Mouse (Mus musculus) cerebellum, adult 2 months (tissue): ENCODE measurements around the gene Tmem207. TPM values are rescaled to one million over a fixed set of nuclear protein-coding genes. Genes with fewer than 3 reads are reported as not detected.

ENCODE experiments used
- DNase-seq, 2 experiments: peaks; one replicate each; pipeline ENCODE4 v3.0.0; 2021
- H3K27ac ChIP-seq: fragments of 200-500 bp; 2 replicates; pipeline ENCODE4 v1.5.1; 2012; ENCODE audit warnings: low read length, control low read depth, inconsistent platforms; ENCODE audit not compliant: insufficient read depth
- H3K27me3 ChIP-seq: fragments of 200-500 bp; 2 replicates; pipeline ENCODE4 v1.6.1; 2012; ENCODE audit warnings: inconsistent platforms, mild to moderate bottlenecking, low read length, moderate library complexity; ENCODE audit not compliant: control insufficient read depth, insufficient read depth
- H3K4me1 ChIP-seq: fragments of 200-500 bp; 2 replicates; pipeline ENCODE4 v1.6.1; 2011; ENCODE audit warnings: low read length; ENCODE audit not compliant: control insufficient read depth, insufficient read depth
- H3K4me3 ChIP-seq: fragments of 200-500 bp; replicated peaks from 2 replicates; pipeline ENCODE3; 2011; ENCODE audit warnings: mild to moderate bottlenecking, low read depth, low read length, control low read depth; ENCODE audit not compliant: insufficient read depth
- CTCF ChIP-seq: fragments of 200-500 bp; IDR thresholded peaks from 2 replicates; pipeline ENCODE4 v1.5.1; 2011; ENCODE audit warnings: low read depth, mild to moderate bottlenecking, control low read depth, low read length, moderate library complexity, borderline replicate concordance; ENCODE audit not compliant: insufficient read depth
- POLR2A ChIP-seq: fragments of 200-500 bp; IDR thresholded peaks from 2 replicates; pipeline ENCODE4 v1.6.1; 2011; ENCODE audit warnings: low read length, control low read depth, borderline replicate concordance; ENCODE audit not compliant: insufficient read depth
- WGBS: fragments of 180-500 bp; shearing (Covaris S2); methylation state at CpG from one replicate; pipeline ENCODE4 v1.1.7; 2018; 5-methylcytosine and 5-hydroxymethylcytosine counted together
- polyA plus RNA-seq: library from polyadenylated mRNA; depleted of rRNA; stranded (reverse); fragments of >200 nt; gene quantifications from 2 replicates; pipeline ENCODE4 v1.2.3, GENCODE M21; 2012

The Tmem207 gene
- polyA plus RNA-seq, 1 experiment, result not detected

GRCm38 (mm10) chr16:26549221-26549620 is 22.7 kb upstream of the Tmem207 start:
- DNase-seq, result no peak
- Histone ChIP-seq H3K4me1 (no peaks in the 10 kb centered on the region), H3K4me3 (no peak overlapping the region), H3K27me3 (no peaks in the 10 kb centered on the region), H3K27ac (no peak overlapping the region)
- 77% methylated on average over 2 of the region's 2 CpGs for WGBS
- TF ChIP-seq CTCF (no peak), POLR2A (no peak)

- TF ChIP-seq CTCF, result no peak
- TF ChIP-seq POLR2A, result no peak
- no peak overlapping the region for H3K4me3 ChIP-seq
- no peak for DNase-seq
- H3K27ac ChIP-seq, result no peak overlapping the region
- H3K27me3 ChIP-seq, result no peaks in the 10 kb centered on the region
- H3K4me1 ChIP-seq, result no peaks in the 10 kb centered on the region
- WGBS, result 79% methylated on average over 1 of the region's 1 CpGs
Measured at GRCm38 (mm10) chr16:26546879-26547206, 20.3 kb upstream of the Tmem207 start.

GRCm38 (mm10) chr16:26546170-26546878 is 19.8 kb upstream of the Tmem207 start:
- 58% methylated on average over 7 of the region's 7 CpGs for WGBS
- DNase-seq, result no peak
- TF ChIP-seq POLR2A, result no peak
- no peak for TF ChIP-seq CTCF
- Histone ChIP-seq H3K4me3 (no peak overlapping the region), H3K27ac (no peak overlapping the region), H3K27me3 (no peaks in the 10 kb centered on the region), H3K4me1 (no peaks in the 10 kb centered on the region)

- Histone ChIP-seq H3K4me3 (no peak overlapping the region), H3K27ac (no peak overlapping the region), H3K27me3 (no peaks in the 10 kb centered on the region), H3K4me1 (no peaks in the 10 kb centered on the region)
- TF ChIP-seq CTCF (no peak), POLR2A (no peak)
- WGBS, result 96% methylated on average over 1 of the region's 1 CpGs
- no peak for DNase-seq
Measured at GRCm38 (mm10) chr16:26532287-26532686, 5.7 kb upstream of the Tmem207 start.

- Histone ChIP-seq H3K4me1 (no peaks in the 10 kb centered on the region), H3K27me3 (no peaks in the 10 kb centered on the region), H3K4me3 (no peak overlapping the region), H3K27ac (no peak overlapping the region)
- DNase-seq, result no peak
- 95% methylated on average over 1 of the region's 1 CpGs for WGBS
- no peak for TF ChIP-seq POLR2A
- no peak for TF ChIP-seq CTCF
Measured at GRCm38 (mm10) chr16:26530451-26530850, 3.9 kb upstream of the Tmem207 start.

GRCm38 (mm10) chr16:26527931-26528666 is 1.5 kb upstream of the Tmem207 start:
- Histone ChIP-seq H3K27me3 (no peaks in the 10 kb centered on the region), H3K4me3 (no peak overlapping the region), H3K4me1 (no peaks in the 10 kb centered on the region), H3K27ac (no peak overlapping the region)
- no peak for DNase-seq
- 68% methylated on average over 10 of the region's 10 CpGs for WGBS
- no peak for TF ChIP-seq CTCF
- TF ChIP-seq POLR2A, result no peak

GRCm38 (mm10) chr16:26525832-26526231 is 737 bp downstream of the Tmem207 start:
- no peak for TF ChIP-seq POLR2A
- TF ChIP-seq CTCF, result no peak

GRCm38 (mm10) chr16:26519596-26519995 is 7.0 kb downstream of the Tmem207 start:
- Histone ChIP-seq H3K4me1 (no peaks in the 10 kb centered on the region), H3K4me3 (no peak overlapping the region), H3K27me3 (no peaks in the 10 kb centered on the region), H3K27ac (no peak overlapping the region)
- DNase-seq, result no peak
- 48% methylated on average over 2 of the region's 2 CpGs for WGBS
- TF ChIP-seq POLR2A, result no peak
- TF ChIP-seq CTCF, result no peak

More at GRCm38 (mm10) chr16:26525832-26526231, 737 bp downstream of the Tmem207 start:
- 83% methylated on average over 5 of the region's 5 CpGs for WGBS
- DNase-seq, result no peak
- no peak overlapping the region for H3K27ac ChIP-seq
- no peak overlapping the region for H3K4me3 ChIP-seq
- no peaks in the 10 kb centered on the region for H3K27me3 ChIP-seq
- H3K4me1 ChIP-seq, result no peaks in the 10 kb centered on the region
